Mouse (Mus musculus): ENCODE results near the gene Oxsr1.

DNA sequence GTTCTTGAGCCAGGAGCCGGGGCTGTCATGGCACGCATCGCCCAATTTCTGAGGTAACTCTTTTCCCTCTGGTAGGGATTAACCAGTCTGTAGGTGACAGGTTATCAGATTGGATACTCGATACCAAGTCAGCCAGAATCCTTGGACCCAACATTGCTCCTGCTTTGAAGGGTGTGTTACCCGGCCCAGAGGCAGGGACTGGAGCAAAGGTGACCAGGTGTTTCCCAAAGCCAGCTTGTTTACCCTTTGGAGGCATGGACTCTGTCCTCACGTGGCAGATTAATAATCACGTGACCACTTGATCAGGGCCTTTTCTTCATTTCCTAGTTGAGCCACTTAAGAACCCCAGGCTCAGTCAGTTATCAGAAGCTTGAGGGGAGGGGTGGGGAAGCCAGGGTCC is 20.5 kb upstream of the Oxsr1 start:
- no peak for TF ChIP-seq CTCF (IDR thresholded peaks at IDR 0.05; ENCODE audit: low read depth)
- peak; percentile 70; the same call in 1 of the 2 replicates for TF ChIP-seq EP300 (IDR thresholded peaks at IDR 0.05; ENCODE audit: low read depth)

Measured in liver, postnatal 0 days (tissue).